In the genomic region with DNA sequence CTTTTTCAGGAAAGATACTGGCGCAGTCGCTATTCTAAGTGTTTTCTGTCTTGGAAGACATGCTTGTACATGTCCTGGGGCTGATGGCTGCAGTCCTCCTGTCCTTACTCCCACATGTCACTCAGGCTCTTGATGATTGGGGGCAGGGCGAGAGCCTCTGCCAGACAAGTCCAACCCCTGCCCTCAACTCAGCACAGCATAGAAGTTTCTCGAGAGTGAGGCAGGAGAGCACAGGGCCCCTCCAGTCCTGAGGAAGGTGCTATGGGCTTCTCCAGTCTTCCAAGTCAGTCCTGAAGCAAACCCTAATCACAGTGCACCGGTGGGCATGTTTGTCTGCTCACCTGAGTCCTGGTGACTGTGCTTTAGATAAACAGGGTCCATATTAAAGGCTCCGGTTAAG, we compare ENCODE assay signal across 10 mouse cellular contexts. TPM values are rescaled to one million over a fixed set of nuclear protein-coding genes. Genes with fewer than 3 reads are reported as not detected.
DNase-seq lines count a peak whose midpoint lies in the region; ATAC-seq and TF ChIP-seq lines count a peak whose summit lies in the region.
"Had no signal": no experiment of that assay in that cellular context is flagged by ENCODE, and none has a peak within 500 bp of the region (broad histone marks: within the 10 kb centered on the region; RNA-seq: fewer than 3 reads in every experiment).

No protein-coding gene starts in this region.

- H3K27ac ChIP-seq in hindbrain, embryonic 10.5 days, result peak overlapping the region; percentile 88
- H3K27ac ChIP-seq in hindbrain, postnatal 0 days, result no peak overlapping the region
- H3K27ac ChIP-seq in intestine, embryonic 15.5 days, result peak overlapping the region; percentile 78

- 17% methylated on average over 6 of the region's 6 CpGs for WGBS in hindbrain, embryonic 10.5 days
- WGBS in hindbrain, postnatal 0 days, result 43% methylated on average over 6 of the region's 6 CpGs
- WGBS in intestine, embryonic 15.5 days, result 30% methylated on average over 6 of the region's 6 CpGs

- peak; percentile 55 for DNase-seq in hindbrain, embryonic 10.5 days (ENCODE audit: low spot score)
- DNase-seq in hindbrain, postnatal 0 days (ENCODE audit: low spot score), result no peak
- peak; percentile 62 for DNase-seq in retina, postnatal 1 day
- no peak for DNase-seq in retina, embryonic 14.5 days (ENCODE audit: low spot score)
- DNase-seq in layer of hippocampus, adult 8-10 months (ENCODE audit: low spot score in 2 of 2), result no peak
- DNase-seq in right cerebral cortex, adult 2 months (ENCODE audit: low spot score in 2 of 2), result no peak
- DNase-seq in right cerebral cortex, postnatal 25 days, result no peak
- DNase-seq: adrenal gland, postnatal 25 days; thymus, postnatal 4 days had no signal

- no peak for ATAC-seq in hindbrain, postnatal 0 days
- ATAC-seq in intestine, embryonic 15.5 days, result peak; percentile 26

- H3K9ac ChIP-seq in hindbrain, postnatal 0 days (replicated peaks; ENCODE audit: low read length), result no peak overlapping the region
- H3K9ac ChIP-seq in intestine, embryonic 15.5 days, result 0 out of 2 replicates have a peak overlapping the region, but pooled peaks have one; percentile 12

- no peak overlapping the region for H3K4me2 ChIP-seq in hindbrain, postnatal 0 days (ENCODE audit: low read depth, low read length)
- H3K4me2 ChIP-seq in intestine, embryonic 15.5 days (replicated peaks), result peak overlapping the region; percentile 18; the same call in 1 of the 2 replicates

- no peaks in the 10 kb centered on the region for H3K9me3 ChIP-seq in hindbrain, embryonic 10.5 days
- no peaks in the 10 kb centered on the region for H3K9me3 ChIP-seq in hindbrain, postnatal 0 days (ENCODE audit: low read length)
- no peaks in the 10 kb centered on the region for H3K9me3 ChIP-seq in intestine, embryonic 15.5 days

- H3K4me3 ChIP-seq in hindbrain, embryonic 10.5 days, result 0 out of 2 replicates have a peak overlapping the region, but pooled peaks have one; percentile 9
- no peak overlapping the region for H3K4me3 ChIP-seq in hindbrain, postnatal 0 days (ENCODE audit: low read length)
- H3K4me3 ChIP-seq in intestine, embryonic 15.5 days (replicated peaks), result no peak overlapping the region

- no peak for TF ChIP-seq CTCF in hindbrain, postnatal 0 days (IDR thresholded peaks at IDR 0.05; ENCODE audit: low read depth)

- no peaks in the 10 kb centered on the region for H3K27me3 ChIP-seq in hindbrain, embryonic 10.5 days (ENCODE audit: insufficient read depth, poor library complexity, severe bottlenecking)
- no peaks in the 10 kb centered on the region for H3K27me3 ChIP-seq in hindbrain, postnatal 0 days (ENCODE audit: insufficient read depth, low read length)
- no peaks in the 10 kb centered on the region for H3K27me3 ChIP-seq in intestine, embryonic 15.5 days (replicated peaks)

- no peaks in the 10 kb centered on the region for H3K36me3 ChIP-seq in hindbrain, embryonic 10.5 days
- no peaks in the 10 kb centered on the region for H3K36me3 ChIP-seq in hindbrain, postnatal 0 days (ENCODE audit: insufficient read depth, low read length)
- no peaks in the 10 kb centered on the region; the same call in 1 of the 2 replicates for H3K36me3 ChIP-seq in intestine, embryonic 15.5 days

- peaks cover 93% of the 10 kb centered on the region for H3K4me1 ChIP-seq in hindbrain, embryonic 10.5 days (replicated peaks)
- H3K4me1 ChIP-seq in hindbrain, postnatal 0 days (ENCODE audit: insufficient read depth, low read length), result no peaks in the 10 kb centered on the region; the same call in 1 of the 2 replicates
- H3K4me1 ChIP-seq in intestine, embryonic 15.5 days (replicated peaks), result peaks cover 59% of the 10 kb centered on the region

RNA-seq across cellular contexts. Expression of a gene that starts 20.0 kb away (rescaled TPM):
- 67.8 and 105 TPM in 2 replicates for polyA plus RNA-seq in hindbrain, embryonic 10.5 days (2016; fragmentation: Nextera tagmentation; extraction: Ambion mirVana)
- 10.7 and 11.3 TPM in 2 replicates for total RNA-seq in hindbrain, postnatal 0 days (2014; rRNA removed)
- 7.0 and 8.8 TPM in 2 replicates for polyA plus RNA-seq in hindbrain, postnatal 0 days (2015; fragmentation: Nextera tagmentation; extraction: Ambion mirVana)
- 46.9 and 52.8 TPM in 2 replicates for polyA plus RNA-seq in intestine, embryonic 15.5 days (2015; fragmentation: Nextera tagmentation; extraction: Ambion mirVana)
- total RNA-seq in layer of hippocampus, adult 8-10 months (2022), result under 1 TPM; 0.35 to 0.89 (median 0.76) TPM

Comparison
In these comparisons a context has a peak if more than half of its experiments do, and no peak if none do; other contexts are left out.
1. DNase-seq: peak in hindbrain, embryonic 10.5 days (single experiment) and retina, postnatal 1 day (single experiment); none in hindbrain, postnatal 0 days (single experiment), retina, embryonic 14.5 days (single experiment), layer of hippocampus, adult 8-10 months (0 of 2), right cerebral cortex, adult 2 months (0 of 2) and right cerebral cortex, postnatal 25 days (single experiment).